Mouse (Mus musculus) layer of hippocampus, postnatal 10 days (tissue): ENCODE measurements around the gene Cebpe. TPM values are rescaled to one million over a fixed set of nuclear protein-coding genes. Genes with fewer than 3 reads are reported as not detected.

Experiments
- DNase-seq, 2 experiments: peaks; one replicate each; pipeline ENCODE4 v3.0.0; 2021; ENCODE audit warnings: low spot score in 2 of 2
- long read RNA-seq: library from polyadenylated mRNA; stranded (forward); transcript quantifications from one replicate; pipeline ENCODE4 v2.0.0, GENCODE M21; 2023
- total RNA-seq, 2 experiments: library from RNA; stranded (reverse); gene quantifications; 2 replicates each; pipeline ENCODE4 v1.2.3; 2021

The Cebpe gene
- total RNA-seq = not detected
- long read RNA-seq, partial matches to known transcripts = 0 of 1 reads
- long read RNA-seq, other reads (novel, unspliced or antisense) = 0 of 1 reads

GRCm38 (mm10) chr14:54712074-54712473, at the start of gene Cebpe:
Gene Cebpe, minus strand, starts transcription at chr14:54712174.
- no peak for DNase-seq

GRCm38 (mm10) chr14:54756382-54756781, 44.4 kb upstream of the Cebpe start:
- DNase-seq = no peak

- DNase-seq = peak in 1 of 2 experiments; percentile 45
Measured at GRCm38 (mm10) chr14:54754602-54755018, 42.6 kb upstream of the Cebpe start.

GRCm38 (mm10) chr14:54753986-54754601, 42.1 kb upstream of the Cebpe start:
- DNase-seq = no peak

- no peak for DNase-seq
Measured at GRCm38 (mm10) chr14:54752938-54753337, 41.0 kb upstream of the Cebpe start.

GRCm38 (mm10) chr14:54751768-54752167, 39.8 kb upstream of the Cebpe start:
- no peak for DNase-seq

- no peak for DNase-seq
Measured at GRCm38 (mm10) chr14:54749238-54749637, 37.3 kb upstream of the Cebpe start.

GRCm38 (mm10) chr14:54747942-54748917, 36.3 kb upstream of the Cebpe start:
- DNase-seq = no peak

GRCm38 (mm10) chr14:54746038-54746437, 34.1 kb upstream of the Cebpe start:
- DNase-seq = no peak

GRCm38 (mm10) chr14:54744473-54744872, 32.5 kb upstream of the Cebpe start:
- DNase-seq = no peak

GRCm38 (mm10) chr14:54742375-54742774, 30.4 kb upstream of the Cebpe start:
- DNase-seq = no peak

- DNase-seq = no peak
Measured at GRCm38 (mm10) chr14:54741721-54742120, 29.7 kb upstream of the Cebpe start.

GRCm38 (mm10) chr14:54737634-54738033, 25.7 kb upstream of the Cebpe start:
- DNase-seq = no peak

- no peak for DNase-seq
Measured at GRCm38 (mm10) chr14:54736555-54737552, 24.9 kb upstream of the Cebpe start.

- no peak for DNase-seq
Measured at GRCm38 (mm10) chr14:54735221-54735620, 23.2 kb upstream of the Cebpe start.

GRCm38 (mm10) chr14:54734004-54734403, 22.0 kb upstream of the Cebpe start:
- DNase-seq = no peak

GRCm38 (mm10) chr14:54732206-54732605, 20.2 kb upstream of the Cebpe start:
- no peak for DNase-seq

- DNase-seq = no peak
Measured at GRCm38 (mm10) chr14:54730305-54730704, 18.3 kb upstream of the Cebpe start.

GRCm38 (mm10) chr14:54728823-54729653, 17.1 kb upstream of the Cebpe start:
- no peak for DNase-seq

- DNase-seq = no peak
Measured at GRCm38 (mm10) chr14:54727565-54727964, 15.6 kb upstream of the Cebpe start.
